ENCODE assay signal across 8 mouse cellular contexts in the genomic region with DNA sequence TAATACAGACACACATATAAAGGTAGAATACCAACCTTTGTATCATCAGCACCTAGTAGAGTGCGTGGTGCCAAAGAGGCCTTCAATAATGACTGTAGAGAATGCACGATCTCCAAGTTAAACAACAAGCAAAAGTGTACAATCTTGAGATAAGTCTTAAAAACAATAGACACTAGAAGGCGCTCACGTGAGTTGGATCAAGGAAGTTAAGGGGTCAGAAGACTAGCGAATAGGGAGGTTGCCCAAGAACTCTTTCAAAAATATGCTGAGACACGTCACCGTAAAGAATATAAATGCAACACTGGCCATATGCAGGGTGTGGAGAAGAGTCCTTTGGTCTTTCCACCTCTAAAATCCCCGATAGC. TPM values are rescaled to one million over a fixed set of nuclear protein-coding genes. Genes with fewer than 3 reads are reported as not detected.
DNase-seq lines count a peak whose midpoint lies in the region; ATAC-seq and TF ChIP-seq lines count a peak whose summit lies in the region.

No protein-coding gene starts in this region.

- WGBS in lung, embryonic 14.5 days, result 7% methylated on average over 8 of the region's 8 CpGs
- WGBS in hindbrain, embryonic 16.5 days, result 9% methylated on average over 8 of the region's 8 CpGs

- ATAC-seq in lung, embryonic 14.5 days (ENCODE audit: insufficient read depth), result no peak
- no peak; the same call in 1 of the 2 replicates for ATAC-seq in hindbrain, embryonic 16.5 days
- ATAC-seq in megakaryocyte, adult 5-6 weeks (ENCODE audit: poor library complexity, severe bottlenecking), result peak; percentile 2; the same call in 1 of the 2 replicates

- no peaks in the 10 kb centered on the region for H3K27me3 ChIP-seq in lung, embryonic 14.5 days (ENCODE audit: insufficient read depth, low read length)
- no peaks in the 10 kb centered on the region for H3K27me3 ChIP-seq in hindbrain, embryonic 16.5 days (replicated peaks; ENCODE audit: control insufficient read depth, insufficient read depth, low read length)

- peak overlapping the region; percentile 72 for H3K4me2 ChIP-seq in lung, embryonic 14.5 days
- peak overlapping the region; percentile 54 for H3K4me2 ChIP-seq in hindbrain, embryonic 16.5 days (ENCODE audit: low read length)

- H3K4me3 ChIP-seq in lung, embryonic 14.5 days (ENCODE audit: low read depth, low read length), result peak overlapping the region; percentile 58
- peak overlapping the region; percentile 84 for H3K4me3 ChIP-seq in brown adipose tissue, adult 24 weeks (ENCODE audit: insufficient read depth, low read depth, low read length)
- H3K4me3 ChIP-seq in hindbrain, embryonic 16.5 days (ENCODE audit: low read length), result peak overlapping the region; percentile 74

- no peaks in the 10 kb centered on the region for H3K9me3 ChIP-seq in lung, embryonic 14.5 days (ENCODE audit: low read depth, low read length)
- H3K9me3 ChIP-seq in hindbrain, embryonic 16.5 days (ENCODE audit: control insufficient read depth, low read length), result no peaks in the 10 kb centered on the region

- intact Hi-C loops in left cerebral cortex, postnatal 14 days (cut with DNase I), result loop anchor here (10.0 kb wide), 1 partner anchor 409 kb away; no protein-coding TSS in a partner anchor

- H3K4me1 ChIP-seq in lung, embryonic 14.5 days (ENCODE audit: insufficient read depth), result peaks cover 6% of the 10 kb centered on the region
- H3K4me1 ChIP-seq in brown adipose tissue, adult 24 weeks (ENCODE audit: control insufficient read depth, insufficient read depth, insufficient read length, low read length), result peaks cover 10% of the 10 kb centered on the region
- H3K4me1 ChIP-seq in hindbrain, embryonic 16.5 days (ENCODE audit: control insufficient read depth, insufficient read depth, low read depth, low read length), result peaks cover 16% of the 10 kb centered on the region

- peak overlapping the region; percentile 65; the same call in 1 of the 2 replicates for H3K27ac ChIP-seq in lung, embryonic 14.5 days (ENCODE audit: low read depth)
- H3K27ac ChIP-seq in brown adipose tissue, adult 24 weeks (replicated peaks; ENCODE audit: low read depth, low read length), result no peak overlapping the region
- peak overlapping the region; percentile 84 for H3K27ac ChIP-seq in hindbrain, embryonic 16.5 days (ENCODE audit: low read depth, low read length)

- DNase-seq in lung, embryonic 14.5 days, result peak; percentile 45
- DNase-seq in lung, postnatal 4 days, result no peak
- DNase-seq in urinary bladder, postnatal 36 days (ENCODE audit: low spot score in 2 of 2), result no peak
- no peak for DNase-seq in adrenal gland, adult 18-20 months (ENCODE audit: low spot score in 2 of 2)
- no peak for DNase-seq in left cerebral cortex, postnatal 14 days (ENCODE audit: low spot score in 2 of 2)

- H3K9ac ChIP-seq in lung, embryonic 14.5 days, result peak overlapping the region; percentile 90
- H3K9ac ChIP-seq in hindbrain, embryonic 16.5 days (ENCODE audit: low read depth, low read length), result peak overlapping the region; percentile 89

- TF ChIP-seq CTCF in lung, embryonic 14.5 days (IDR thresholded peaks at IDR 0.05; ENCODE audit: low read depth), result 0 out of 2 replicates have a peak, but pooled peaks have one; percentile 9

- no peaks in the 10 kb centered on the region for H3K36me3 ChIP-seq in lung, embryonic 14.5 days (ENCODE audit: insufficient read depth)
- no peaks in the 10 kb centered on the region for H3K36me3 ChIP-seq in hindbrain, embryonic 16.5 days (ENCODE audit: control insufficient read depth, insufficient read depth, low read length)

RNA-seq across cellular contexts. Expression of a gene that starts 0.7 kb away (rescaled TPM):
- polyA plus RNA-seq in lung, embryonic 14.5 days (2014; fragmentation: Nextera tagmentation; extraction: Ambion mirVana), result 30.6 and 33.7 TPM in 2 replicates
- 13.1 and 16.4 TPM in 2 replicates for polyA plus RNA-seq in brown adipose tissue, adult 24 weeks (2012; ENCODE audit: insufficient read depth, insufficient read length, missing spikeins)
- polyA plus RNA-seq in hindbrain, embryonic 16.5 days (2015; fragmentation: Nextera tagmentation; extraction: Ambion mirVana), result 22.4 and 24.2 TPM in 2 replicates
- total RNA-seq in megakaryocyte, adult 5-6 weeks (2015), result 18.8 and 21.8 TPM in 2 replicates
- total RNA-seq in megakaryocyte, adult 5-6 weeks (2017), result 24.2 and 33.1 TPM in 2 replicates
- total RNA-seq in adrenal gland, adult 18-20 months (2021), result 10 to 100 TPM; 11.6 to 13.0 TPM
- total RNA-seq in left cerebral cortex, postnatal 14 days (2021), result 10 to 100 TPM; 17.4 to 18.4 TPM

RNA-seq across cellular contexts. Expression of a gene that starts 24.0 kb away (rescaled TPM):
- polyA plus RNA-seq in lung, embryonic 14.5 days (2014; fragmentation: Nextera tagmentation; extraction: Ambion mirVana), result 21.6 and 22.8 TPM in 2 replicates
- 31.2 and 33.3 TPM in 2 replicates for polyA plus RNA-seq in brown adipose tissue, adult 24 weeks (2012; ENCODE audit: insufficient read depth, insufficient read length, missing spikeins)
- polyA plus RNA-seq in hindbrain, embryonic 16.5 days (2015; fragmentation: Nextera tagmentation; extraction: Ambion mirVana), result 13.8 and 15.0 TPM in 2 replicates
- total RNA-seq in megakaryocyte, adult 5-6 weeks (2015), result 18.1 and 23.4 TPM in 2 replicates
- 17.9 and 20.3 TPM in 2 replicates for total RNA-seq in megakaryocyte, adult 5-6 weeks (2017)
- 10 to 100 TPM; 18.1 to 18.2 TPM for total RNA-seq in adrenal gland, adult 18-20 months (2021)
- 10 to 100 TPM; 13.8 to 14.0 TPM for total RNA-seq in left cerebral cortex, postnatal 14 days (2021)

RNA-seq across cellular contexts. Expression of a gene that starts 47.4 kb away (rescaled TPM):
- polyA plus RNA-seq in lung, embryonic 14.5 days (2014; fragmentation: Nextera tagmentation; extraction: Ambion mirVana), result 0.54 TPM in 1 of 2 replicates, not detected in the other
- not detected in 2 replicates for polyA plus RNA-seq in brown adipose tissue, adult 24 weeks (2012; ENCODE audit: insufficient read depth, insufficient read length, missing spikeins)
- 2.3 and 2.6 TPM in 2 replicates for polyA plus RNA-seq in hindbrain, embryonic 16.5 days (2015; fragmentation: Nextera tagmentation; extraction: Ambion mirVana)
- total RNA-seq in megakaryocyte, adult 5-6 weeks (2015), result not detected in 2 replicates
- not detected in 2 replicates for total RNA-seq in megakaryocyte, adult 5-6 weeks (2017)
- not detected for total RNA-seq in adrenal gland, adult 18-20 months (2021)
- total RNA-seq in left cerebral cortex, postnatal 14 days (2021), result 1 to 10 TPM in 1 of 2 experiments, under 1 TPM in 1; 0.53 to 2.6 TPM
